Mouse (Mus musculus): ENCODE data around the gene Hfe2.
"Not testable (repeated sequence)": the region's sequence is repeated elsewhere in the genome, so short reads cannot be mapped to it uniquely, and the experiment has no call there.

DNA sequence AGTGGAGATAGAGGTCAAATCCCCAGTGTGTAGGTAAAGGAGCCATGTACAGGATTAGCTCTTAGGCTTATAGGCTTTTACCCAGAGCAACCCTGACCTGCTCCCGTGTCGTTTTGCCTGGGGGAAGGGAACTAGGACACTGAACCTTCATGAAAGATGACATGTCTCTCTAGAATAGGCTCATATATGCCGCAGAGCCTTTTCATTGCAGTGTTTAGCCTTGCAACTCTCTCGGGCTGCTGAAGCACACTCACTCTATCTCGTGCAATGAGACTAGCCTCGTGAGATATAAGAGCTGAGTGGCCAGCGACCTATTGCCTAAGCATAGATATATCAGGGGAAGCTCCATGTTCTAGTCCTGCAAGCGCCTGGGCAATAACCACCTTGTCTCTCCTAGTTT, 35.3 kb upstream of the Hfe2 start:
- not testable (repeated sequence) for TF ChIP-seq POLR2A, CTCF (IDR thresholded peaks at IDR 0.05; ENCODE audit: extremely low read depth, insufficient read depth, low read length)

Measured in cortical plate, adult 2 months (tissue).